16 mouse cellular contexts compared by ENCODE assay signal in genomic region chr15:96096438-96096837, GRCm38 (mm10).
DNase-seq lines count a peak whose midpoint lies in the region; ATAC-seq and TF ChIP-seq lines count a peak whose summit lies in the region.
"Had no signal": no experiment of that assay in that cellular context is flagged by ENCODE, and none has a peak within 500 bp of the region (broad histone marks: within the 10 kb centered on the region; RNA-seq: fewer than 3 reads in every experiment).

No protein-coding gene starts in this region.

- no peak for ATAC-seq in lung, postnatal 0 days

- no peak overlapping the region for H3K27ac ChIP-seq in lung, postnatal 0 days (ENCODE audit: low read length)
- no peak overlapping the region for H3K27ac ChIP-seq in forebrain, embryonic 10.5 days
- H3K27ac ChIP-seq: embryonic facial prominence, embryonic 12.5 days; heart, embryonic 15.5 days; hindbrain, embryonic 13.5 days; liver, embryonic 13.5 days had no signal

- H3K4me1 ChIP-seq in lung, postnatal 0 days (ENCODE audit: insufficient read depth, low read depth, low read length): no peaks in the 10 kb centered on the region
- no peaks in the 10 kb centered on the region for H3K4me1 ChIP-seq in forebrain, embryonic 10.5 days
- H3K4me1 ChIP-seq: embryonic facial prominence, embryonic 12.5 days; heart, embryonic 15.5 days; hindbrain, embryonic 13.5 days; liver, embryonic 13.5 days had no signal

- H3K27me3 ChIP-seq in lung, postnatal 0 days (replicated peaks; ENCODE audit: insufficient read depth, low read length): no peaks in the 10 kb centered on the region
- no peaks in the 10 kb centered on the region for H3K27me3 ChIP-seq in forebrain, embryonic 10.5 days (ENCODE audit: poor library complexity, severe bottlenecking)
- H3K27me3 ChIP-seq: embryonic facial prominence, embryonic 12.5 days; heart, embryonic 15.5 days; hindbrain, embryonic 13.5 days; liver, embryonic 13.5 days had no signal

- 85% methylated on average over 3 of the region's 3 CpGs for WGBS in lung, postnatal 0 days
- 88% methylated on average over 3 of the region's 3 CpGs for WGBS in forebrain, embryonic 10.5 days

- H3K36me3 ChIP-seq in lung, postnatal 0 days (ENCODE audit: insufficient read depth, low read length): no peaks in the 10 kb centered on the region
- H3K36me3 ChIP-seq in forebrain, embryonic 10.5 days (replicated peaks): no peaks in the 10 kb centered on the region
- H3K36me3 ChIP-seq: embryonic facial prominence, embryonic 12.5 days; heart, embryonic 15.5 days; hindbrain, embryonic 13.5 days; liver, embryonic 13.5 days had no signal

- no peaks in the 10 kb centered on the region for H3K9me3 ChIP-seq in lung, postnatal 0 days (ENCODE audit: low read length)
- no peaks in the 10 kb centered on the region for H3K9me3 ChIP-seq in forebrain, embryonic 10.5 days
- H3K9me3 ChIP-seq: embryonic facial prominence, embryonic 12.5 days; heart, embryonic 15.5 days; hindbrain, embryonic 13.5 days; liver, embryonic 13.5 days had no signal

- peak; percentile 74 for DNase-seq in heart, adult 11 months
- no peak for DNase-seq in heart, adult 9 months (ENCODE audit: low spot score in 2 of 2)
- DNase-seq in lung, postnatal 0 days (ENCODE audit: low spot score): no peak
- no peak for DNase-seq in lung, postnatal 4 days
- DNase-seq in A20 (ENCODE audit: low read depth, low spot score): peak; percentile 36
- DNase-seq in ZHBTc4 (ENCODE audit: low read depth, low spot score): peak; percentile 68
- DNase-seq in forebrain, embryonic 10.5 days (ENCODE audit: extremely low spot score, low spot score): no peak
- no peak for DNase-seq in layer of hippocampus, postnatal 25 days (ENCODE audit: extremely low spot score in 1 of 2, low spot score in 1 of 2)
- DNase-seq: kidney, adult 11 months; layer of hippocampus, adult 9-11 months; liver, embryonic 13.5 days; lung, postnatal 36 days; midbrain, embryonic 14.5 days had no signal

- H3K4me3 ChIP-seq in lung, postnatal 0 days (ENCODE audit: low read depth, low read length): no peak overlapping the region
- H3K4me3 ChIP-seq in forebrain, embryonic 10.5 days: no peak overlapping the region
- H3K4me3 ChIP-seq: embryonic facial prominence, embryonic 12.5 days; heart, embryonic 15.5 days; hindbrain, embryonic 13.5 days; liver, embryonic 13.5 days had no signal

- peak; percentile 39 for TF ChIP-seq CTCF in lung, postnatal 0 days (IDR thresholded peaks at IDR 0.05)

- H3K4me2 ChIP-seq in lung, postnatal 0 days (replicated peaks; ENCODE audit: low read depth, low read length): no peak overlapping the region
- H3K4me2 ChIP-seq: embryonic facial prominence, embryonic 12.5 days; heart, embryonic 15.5 days; hindbrain, embryonic 13.5 days; liver, embryonic 13.5 days had no signal

- no peak overlapping the region for H3K9ac ChIP-seq in lung, postnatal 0 days (replicated peaks; ENCODE audit: low read depth)
- H3K9ac ChIP-seq: embryonic facial prominence, embryonic 12.5 days; heart, embryonic 15.5 days; hindbrain, embryonic 13.5 days; liver, embryonic 13.5 days had no signal

- no peak for TF ChIP-seq EP300 in lung, postnatal 0 days (IDR thresholded peaks at IDR 0.05)

Comparison
In these comparisons a context has a peak if more than half of its experiments do, and no peak if none do; other contexts are left out.
1. DNase-seq: peak in heart, adult 11 months (single experiment), A20 (single experiment) and ZHBTc4 (single experiment); none in heart, adult 9 months (0 of 2), lung, postnatal 0 days (single experiment), lung, postnatal 4 days (0 of 2), forebrain, embryonic 10.5 days (single experiment) and layer of hippocampus, postnatal 25 days (0 of 2).